ENCODE assay signal across 17 mouse cellular contexts in genomic region chr4:88515250-88515649, GRCm38 (mm10). TPM values are rescaled to one million over a fixed set of nuclear protein-coding genes. Genes with fewer than 3 reads are reported as not detected.
DNase-seq lines count a peak whose midpoint lies in the region; ATAC-seq and TF ChIP-seq lines count a peak whose summit lies in the region.
"Had no signal": no experiment of that assay in that cellular context is flagged by ENCODE, and none has a peak within 500 bp of the region (broad histone marks: within the 10 kb centered on the region; RNA-seq: fewer than 3 reads in every experiment).

No protein-coding gene starts in this region.

- TF ChIP-seq EP300 in heart, adult 2 months (IDR thresholded peaks at IDR 0.05; ENCODE audit: insufficient read depth, low read depth, low read length): no peak
- no peak for TF ChIP-seq EP300 in heart, postnatal 0 days (IDR thresholded peaks at IDR 0.05; ENCODE audit: low read depth)

- WGBS in heart, adult 2 months: 13% methylated on average over 2 of the region's 2 CpGs
- WGBS in liver, embryonic 11.5 days: 49% methylated on average over 2 of the region's 2 CpGs
- WGBS in heart, postnatal 0 days: 25% methylated on average over 2 of the region's 2 CpGs
- 17% methylated on average over 2 of the region's 2 CpGs for WGBS in macrophage (ENCODE audit: missing documents)
- WGBS in hindbrain, embryonic 11.5 days: 79% methylated on average over 2 of the region's 2 CpGs

- intact Hi-C loops in heart, adult 2 months (cut with DNase I): loop anchor here (2.0 to 5.0 kb wide), 3 partner anchors 20 to 163 kb away; partner anchors contain the start of gene Hacd4

- no peaks in the 10 kb centered on the region for H3K79me2 ChIP-seq in heart, adult 2 months (replicated peaks; ENCODE audit: control insufficient read depth, insufficient read depth, low read length)
- no peaks in the 10 kb centered on the region for H3K79me2 ChIP-seq in macrophage (ENCODE audit: inconsistent target)

- peak overlapping the region; percentile 67 for H3K27ac ChIP-seq in heart, adult 2 months
- H3K27ac ChIP-seq in liver, embryonic 11.5 days (ENCODE audit: low read depth, low read length): no peak overlapping the region; the same call in 1 of the 2 replicates
- H3K27ac ChIP-seq in heart, postnatal 0 days (ENCODE audit: low read depth): peak overlapping the region; percentile 76
- H3K27ac ChIP-seq in macrophage: peak overlapping the region; percentile 42
- H3K27ac ChIP-seq in hindbrain, embryonic 11.5 days (ENCODE audit: low read depth, low read length): no peak overlapping the region
- H3K27ac ChIP-seq: midbrain, embryonic 15.5 days; neural tube, embryonic 13.5 days had no signal

- H3K27me3 ChIP-seq in heart, adult 2 months (ENCODE audit: control insufficient read depth, insufficient read depth, low read length): no peaks in the 10 kb centered on the region
- no peaks in the 10 kb centered on the region for H3K27me3 ChIP-seq in liver, embryonic 11.5 days (replicated peaks; ENCODE audit: control insufficient read depth, insufficient read depth, low read length)
- no peaks in the 10 kb centered on the region for H3K27me3 ChIP-seq in heart, postnatal 0 days (ENCODE audit: control insufficient read depth, insufficient read depth, low read length)
- no peaks in the 10 kb centered on the region for H3K27me3 ChIP-seq in hindbrain, embryonic 11.5 days (ENCODE audit: control insufficient read depth, insufficient read depth, low read length)
- H3K27me3 ChIP-seq: midbrain, embryonic 15.5 days; neural tube, embryonic 13.5 days had no signal

- no peaks in the 10 kb centered on the region for H3K9me3 ChIP-seq in liver, embryonic 11.5 days (ENCODE audit: control insufficient read depth, low read length)
- H3K9me3 ChIP-seq in heart, postnatal 0 days (replicated peaks; ENCODE audit: control insufficient read depth, low read length): no peaks in the 10 kb centered on the region
- no peaks in the 10 kb centered on the region for H3K9me3 ChIP-seq in hindbrain, embryonic 11.5 days (ENCODE audit: control insufficient read depth, low read length)
- H3K9me3 ChIP-seq: G1E; midbrain, embryonic 15.5 days; neural tube, embryonic 13.5 days had no signal

- no peak for TF ChIP-seq POLR2A in heart, adult 2 months (IDR thresholded peaks at IDR 0.05; ENCODE audit: insufficient read depth, low read depth, low read length)

- peaks cover 8% of the 10 kb centered on the region for H3K4me1 ChIP-seq in heart, adult 2 months (ENCODE audit: control insufficient read depth, insufficient read depth, low read length)
- peaks cover 5% of the 10 kb centered on the region; the same call in 1 of the 2 replicates for H3K4me1 ChIP-seq in liver, embryonic 11.5 days (replicated peaks; ENCODE audit: control insufficient read depth, insufficient read depth, low read length)
- peaks cover 7% of the 10 kb centered on the region; the same call in 1 of the 2 replicates for H3K4me1 ChIP-seq in heart, postnatal 0 days (ENCODE audit: control insufficient read depth, insufficient read depth)
- no peaks in the 10 kb centered on the region for H3K4me1 ChIP-seq in hindbrain, embryonic 11.5 days (replicated peaks; ENCODE audit: control insufficient read depth, insufficient read depth, low read length)
- H3K4me1 ChIP-seq: midbrain, embryonic 15.5 days; neural tube, embryonic 13.5 days had no signal

- H3K4me3 ChIP-seq in heart, adult 2 months: peak overlapping the region; percentile 41
- no peak overlapping the region for H3K4me3 ChIP-seq in liver, embryonic 11.5 days (ENCODE audit: low read depth, low read length)
- peak overlapping the region; percentile 24 for H3K4me3 ChIP-seq in heart, postnatal 0 days (ENCODE audit: low read depth, low read length)
- peak overlapping the region; percentile 7; the same call in 1 of the 2 replicates for H3K4me3 ChIP-seq in macrophage (ENCODE audit: inconsistent target)
- no peak overlapping the region for H3K4me3 ChIP-seq in hindbrain, embryonic 11.5 days (ENCODE audit: low read depth, low read length)
- H3K4me3 ChIP-seq: midbrain, embryonic 15.5 days; neural tube, embryonic 13.5 days had no signal

- no peak for DNase-seq in heart, adult 2 months
- DNase-seq in heart, adult 9 months (ENCODE audit: low spot score in 2 of 2): no peak
- DNase-seq in liver, embryonic 11.5 days (ENCODE audit: low spot score): no peak
- DNase-seq in liver: no peak
- no peak for DNase-seq in heart, postnatal 0 days (ENCODE audit: low spot score)
- no peak for DNase-seq in hindbrain, embryonic 11.5 days (ENCODE audit: low spot score)
- DNase-seq in cerebellum, adult 18-20 months: no peak
- DNase-seq: cerebellum, postnatal 14 days; thymus, postnatal 25 days had no signal

- peak overlapping the region; percentile 34 for H3K4me2 ChIP-seq in liver, embryonic 11.5 days
- peak overlapping the region; percentile 57 for H3K4me2 ChIP-seq in heart, postnatal 0 days (ENCODE audit: low read depth, low read length)
- no peak overlapping the region for H3K4me2 ChIP-seq in hindbrain, embryonic 11.5 days (replicated peaks; ENCODE audit: low read depth, low read length)
- H3K4me2 ChIP-seq: midbrain, embryonic 15.5 days; neural tube, embryonic 13.5 days had no signal

- TF ChIP-seq CTCF in heart, adult 2 months (IDR thresholded peaks at IDR 0.05): no peak
- TF ChIP-seq CTCF in heart, postnatal 0 days (IDR thresholded peaks at IDR 0.05; ENCODE audit: low read depth): no peak

- H3K9ac ChIP-seq in heart, adult 2 months (ENCODE audit: low read depth, low read length): no peak overlapping the region
- H3K9ac ChIP-seq in liver, embryonic 11.5 days (ENCODE audit: low read depth, low read length): no peak overlapping the region
- no peak overlapping the region for H3K9ac ChIP-seq in heart, postnatal 0 days (replicated peaks; ENCODE audit: low read depth, low read length)
- no peak overlapping the region for H3K9ac ChIP-seq in hindbrain, embryonic 11.5 days (ENCODE audit: low read depth, low read length)
- H3K9ac ChIP-seq: midbrain, embryonic 15.5 days; neural tube, embryonic 13.5 days had no signal

- H3K36me3 ChIP-seq in heart, adult 2 months (ENCODE audit: control insufficient read depth, insufficient read depth, low read length): no peaks in the 10 kb centered on the region
- H3K36me3 ChIP-seq in liver, embryonic 11.5 days (ENCODE audit: control insufficient read depth, insufficient read depth, low read length): no peaks in the 10 kb centered on the region
- no peaks in the 10 kb centered on the region for H3K36me3 ChIP-seq in heart, postnatal 0 days (replicated peaks; ENCODE audit: control insufficient read depth, insufficient read depth, low read length)
- H3K36me3 ChIP-seq in macrophage (ENCODE audit: inconsistent target): no peaks in the 10 kb centered on the region
- H3K36me3 ChIP-seq in hindbrain, embryonic 11.5 days (ENCODE audit: control insufficient read depth, insufficient read depth, low read length): no peaks in the 10 kb centered on the region
- H3K36me3 ChIP-seq: G1E; midbrain, embryonic 15.5 days; neural tube, embryonic 13.5 days had no signal

- no peak for ATAC-seq in liver, embryonic 11.5 days (replicated peaks; ENCODE audit: low FRiP score)
- no peak for ATAC-seq in heart, postnatal 0 days (ENCODE audit: insufficient read depth, low read depth)
- no peak for ATAC-seq in hindbrain, embryonic 11.5 days (ENCODE audit: low FRiP score)
- ATAC-seq: midbrain, embryonic 15.5 days had no signal

RNA-seq across cellular contexts. Expression of gene Ifnb1, which starts 7.3 kb away (rescaled TPM):
- not detected for total RNA-seq in heart, adult 2 months (2021)
- polyA plus RNA-seq in heart, adult 2 months (2012; rRNA removed): not detected in 2 replicates
- not detected in 2 replicates for polyA plus RNA-seq in liver, embryonic 11.5 days (2014; fragmentation: Nextera tagmentation; extraction: Ambion mirVana)
- total RNA-seq in heart, postnatal 0 days (2014; rRNA removed; ENCODE audit: low replicate concordance): not detected in 2 replicates
- not detected in 2 replicates for polyA plus RNA-seq in heart, postnatal 0 days (2015; fragmentation: Nextera tagmentation; extraction: Ambion mirVana)
- total RNA-seq in macrophage (2018; cell fraction: chromatin; rRNA removed): 100 to 1,000 TPM in 1 of 26 experiments, 10 to 100 TPM in 9, 1 to 10 TPM in 7, not detected in 9; 2.1 to 307 (median 15.5) TPM
- 100 to 1,000 TPM in 4 of 26 experiments, 10 to 100 TPM in 7, 1 to 10 TPM in 9, under 1 TPM in 2, not detected in 4; 0.26 to 502 (median 9.1) TPM for total RNA-seq in macrophage (2018; cell fraction: cytosol; rRNA removed)
- 100 to 1,000 TPM in 6 of 26 experiments, 10 to 100 TPM in 11, 1 to 10 TPM in 7, not detected in 2; 1.1 to 822 (median 33.3) TPM for total RNA-seq in macrophage (2018; cell fraction: nucleus; rRNA removed)
- polyA plus RNA-seq in macrophage (2018): 0.23 TPM in 1 of 3 replicates, not detected in the others
- not detected in 2 replicates for polyA plus RNA-seq in hindbrain, embryonic 11.5 days (2014; fragmentation: Nextera tagmentation; extraction: Ambion mirVana)
- total RNA-seq: G1E; hematopoietic stem cell, adult 5-6 weeks; left cerebral cortex, adult 8-10 months; liver, adult 2 months had no signal
- polyA plus RNA-seq: embryonic facial prominence, embryonic 14.5 days; G1E; liver, adult 2 months; midbrain, embryonic 15.5 days; neural tube, embryonic 13.5 days had no signal

RNA-seq across cellular contexts. Expression of gene Ifna15, which starts 42.8 kb away (rescaled TPM):
- not detected for total RNA-seq in heart, adult 2 months (2021)
- not detected in 2 replicates for polyA plus RNA-seq in heart, adult 2 months (2012; rRNA removed)
- polyA plus RNA-seq in liver, embryonic 11.5 days (2014; fragmentation: Nextera tagmentation; extraction: Ambion mirVana): not detected in 2 replicates
- not detected in 2 replicates for total RNA-seq in heart, postnatal 0 days (2014; rRNA removed; ENCODE audit: low replicate concordance)
- not detected in 2 replicates for polyA plus RNA-seq in heart, postnatal 0 days (2015; fragmentation: Nextera tagmentation; extraction: Ambion mirVana)
- total RNA-seq in macrophage (2018; cell fraction: chromatin; rRNA removed): not detected
- total RNA-seq in macrophage (2018; cell fraction: cytosol; rRNA removed): not detected
- not detected for total RNA-seq in macrophage (2018; cell fraction: nucleus; rRNA removed)
- not detected in 3 replicates for polyA plus RNA-seq in macrophage (2018)
- polyA plus RNA-seq in hindbrain, embryonic 11.5 days (2014; fragmentation: Nextera tagmentation; extraction: Ambion mirVana): not detected in 2 replicates
- total RNA-seq: G1E; hematopoietic stem cell, adult 5-6 weeks; left cerebral cortex, adult 8-10 months; liver, adult 2 months had no signal
- polyA plus RNA-seq: embryonic facial prominence, embryonic 14.5 days; G1E; liver, adult 2 months; midbrain, embryonic 15.5 days; neural tube, embryonic 13.5 days had no signal

RNA-seq across cellular contexts. Expression of gene Ifna14, which starts 56.3 kb away (rescaled TPM):
- total RNA-seq in heart, adult 2 months (2021): not detected
- polyA plus RNA-seq in heart, adult 2 months (2012; rRNA removed): not detected in 2 replicates
- polyA plus RNA-seq in liver, embryonic 11.5 days (2014; fragmentation: Nextera tagmentation; extraction: Ambion mirVana): not detected in 2 replicates
- not detected in 2 replicates for total RNA-seq in heart, postnatal 0 days (2014; rRNA removed; ENCODE audit: low replicate concordance)
- polyA plus RNA-seq in heart, postnatal 0 days (2015; fragmentation: Nextera tagmentation; extraction: Ambion mirVana): not detected in 2 replicates
- total RNA-seq in macrophage (2018; cell fraction: chromatin; rRNA removed): not detected
- total RNA-seq in macrophage (2018; cell fraction: cytosol; rRNA removed): not detected
- not detected for total RNA-seq in macrophage (2018; cell fraction: nucleus; rRNA removed)
- not detected in 3 replicates for polyA plus RNA-seq in macrophage (2018)
- polyA plus RNA-seq in hindbrain, embryonic 11.5 days (2014; fragmentation: Nextera tagmentation; extraction: Ambion mirVana): not detected in 2 replicates
- total RNA-seq: hematopoietic stem cell, adult 5-6 weeks; left cerebral cortex, adult 8-10 months; liver, adult 2 months had no signal
- polyA plus RNA-seq: embryonic facial prominence, embryonic 14.5 days; G1E; liver, adult 2 months; midbrain, embryonic 15.5 days; neural tube, embryonic 13.5 days had no signal

Comparison
In these comparisons a context has a peak if more than half of its experiments do, and no peak if none do; other contexts are left out.
1. H3K27ac ChIP-seq: peak in heart, adult 2 months (single experiment), heart, postnatal 0 days (single experiment) and macrophage (single experiment); none in liver, embryonic 11.5 days (single experiment) and hindbrain, embryonic 11.5 days (single experiment).
2. H3K4me3 ChIP-seq: peak in heart, adult 2 months (single experiment), heart, postnatal 0 days (single experiment) and macrophage (single experiment); none in liver, embryonic 11.5 days (single experiment) and hindbrain, embryonic 11.5 days (single experiment).